Mouse (Mus musculus): Measurements from ENCODE around the gene Msrb2. TPM values are rescaled to one million over a fixed set of nuclear protein-coding genes. Genes with fewer than 3 reads are reported as not detected.

Msrb2 gene
- total RNA-seq, 1 experiment = 17.1 TPM

GRCm38 (mm10) chr2:19429691-19430690, 58.8 kb downstream of the Msrb2 start:
- H3K9me3 ChIP-seq (ENCODE audit: control insufficient read depth, insufficient read depth, low read depth, low read length) = no peaks in the 10 kb centered on the region
- no peak overlapping the region for H3K9ac ChIP-seq (ENCODE audit: insufficient read depth, low read depth, low read length, poor library complexity, severe bottlenecking)
- H3K4me3 ChIP-seq (ENCODE audit: insufficient read depth in 1 of 2, low read depth in 1 of 2, low read length in 2 of 2, poor library complexity in 1 of 2, severe bottlenecking in 1 of 2) = peak overlapping the region in 1 of 2 experiments; percentile 54; a peak in 1 of 4 replicates
- peaks cover 0 to 5% of the 10 kb centered on the region in 2 experiments; a peak in 1 of 4 replicates for H3K4me1 ChIP-seq (ENCODE audit: control insufficient read depth in 2 of 2, insufficient read depth in 2 of 2, low read length in 2 of 2, poor library complexity in 1 of 2)
- in situ Hi-C loops (cut with MboI; ENCODE audit: low sequenced_read_pairs in 2 of 2, unreplicated experiment in 2 of 2) = loop anchor here (5.0 to 25.0 kb wide), 3 partner anchors 477 to 1393 kb away; partner anchors contain the start of genes Etl4 (in 2 of the 2), A930004D18Rik (in 1 of the 2) and Skida1 (in 1 of the 2)
- no peak for TF ChIP-seq ZC3H11A (IDR thresholded peaks at IDR 0.05; ENCODE audit: borderline replicate concordance, low read depth, low read length)
- TF ChIP-seq ZNF384 (IDR thresholded peaks at IDR 0.05; ENCODE audit: low read depth, low read length) = no peak
- no peak for TF ChIP-seq MAFK (IDR thresholded peaks at IDR 0.05; ENCODE audit: insufficient read depth, low read depth, low read length)
- no peak for TF ChIP-seq HCFC1 (IDR thresholded peaks at IDR 0.05; ENCODE audit: borderline replicate concordance, insufficient read depth, low read length)
- TF ChIP-seq CHD2 (IDR thresholded peaks at IDR 0.05; ENCODE audit: low read depth, low read length) = no peak
- no peak for DNase-seq (ENCODE audit: low read depth, low spot score)
- peaks cover 3% of the 10 kb centered on the region; the same call in 1 of the 2 replicates for H3K36me3 ChIP-seq (ENCODE audit: control insufficient read depth, insufficient read depth, low read length, poor library complexity, severe bottlenecking)
- no peak overlapping the region for H3K27ac ChIP-seq (ENCODE audit: insufficient read depth, low read depth, low read length, poor library complexity, severe bottlenecking)

GRCm38 (mm10) chr2:19430746-19431145, 59.5 kb downstream of the Msrb2 start:
- in situ Hi-C loops (cut with MboI; ENCODE audit: low sequenced_read_pairs in 2 of 2, unreplicated experiment in 2 of 2) = loop anchor here (25.0 kb wide), 2 partner anchors 482 to 1393 kb away; partner anchors contain the start of genes A930004D18Rik (in 1 of the 2), Etl4 (in 1 of the 2) and Skida1 (in 1 of the 2)
- H3K9me3 ChIP-seq (ENCODE audit: control insufficient read depth, insufficient read depth, low read depth, low read length) = no peaks in the 10 kb centered on the region

GRCm38 (mm10) chr2:19431186-19431585, 59.9 kb downstream of the Msrb2 start:
- peaks cover 0 to 5% of the 10 kb centered on the region in 2 experiments; a peak in 1 of 4 replicates for H3K4me1 ChIP-seq (ENCODE audit: control insufficient read depth in 2 of 2, insufficient read depth in 2 of 2, low read length in 2 of 2, poor library complexity in 1 of 2)
- no peaks in the 10 kb centered on the region for H3K9me3 ChIP-seq (ENCODE audit: control insufficient read depth, insufficient read depth, low read depth, low read length)
- peak overlapping the region; percentile 50 to 54 for H3K4me3 ChIP-seq (ENCODE audit: insufficient read depth in 1 of 2, low read depth in 1 of 2, low read length in 2 of 2, poor library complexity in 1 of 2, severe bottlenecking in 1 of 2)
- TF ChIP-seq ZC3H11A (IDR thresholded peaks at IDR 0.05; ENCODE audit: borderline replicate concordance, low read depth, low read length) = no peak
- no peak for TF ChIP-seq CHD2 (IDR thresholded peaks at IDR 0.05; ENCODE audit: low read depth, low read length)
- TF ChIP-seq HCFC1 (IDR thresholded peaks at IDR 0.05; ENCODE audit: borderline replicate concordance, insufficient read depth, low read length) = no peak
- no peak for TF ChIP-seq MAFK (IDR thresholded peaks at IDR 0.05; ENCODE audit: insufficient read depth, low read depth, low read length)
- no peak for TF ChIP-seq ZNF384 (IDR thresholded peaks at IDR 0.05; ENCODE audit: low read depth, low read length)
- peaks cover 3% of the 10 kb centered on the region; the same call in 1 of the 2 replicates for H3K36me3 ChIP-seq (ENCODE audit: control insufficient read depth, insufficient read depth, low read length, poor library complexity, severe bottlenecking)
- in situ Hi-C loops (cut with MboI; ENCODE audit: low sequenced_read_pairs in 2 of 2, unreplicated experiment in 2 of 2) = loop anchor here (25.0 kb wide), 2 partner anchors 481 to 1394 kb away; partner anchors contain the start of genes A930004D18Rik (in 1 of the 2), Etl4 (in 1 of the 2) and Skida1 (in 1 of the 2)
- DNase-seq (ENCODE audit: low read depth, low spot score) = no peak
- H3K27ac ChIP-seq (ENCODE audit: insufficient read depth, low read depth, low read length, poor library complexity, severe bottlenecking) = no peak overlapping the region
- no peak overlapping the region for H3K9ac ChIP-seq (ENCODE audit: insufficient read depth, low read depth, low read length, poor library complexity, severe bottlenecking)

More at GRCm38 (mm10) chr2:19430746-19431145, 59.5 kb downstream of the Msrb2 start:
- no peak overlapping the region for H3K9ac ChIP-seq (ENCODE audit: insufficient read depth, low read depth, low read length, poor library complexity, severe bottlenecking)
- H3K27ac ChIP-seq (ENCODE audit: insufficient read depth, low read depth, low read length, poor library complexity, severe bottlenecking) = no peak overlapping the region
- no peak for DNase-seq (ENCODE audit: low read depth, low spot score)
- TF ChIP-seq ZNF384 (IDR thresholded peaks at IDR 0.05; ENCODE audit: low read depth, low read length) = no peak
- no peak for TF ChIP-seq ZC3H11A (IDR thresholded peaks at IDR 0.05; ENCODE audit: borderline replicate concordance, low read depth, low read length)
- no peak for TF ChIP-seq HCFC1 (IDR thresholded peaks at IDR 0.05; ENCODE audit: borderline replicate concordance, insufficient read depth, low read length)
- no peak for TF ChIP-seq MAFK (IDR thresholded peaks at IDR 0.05; ENCODE audit: insufficient read depth, low read depth, low read length)
- no peak for TF ChIP-seq CHD2 (IDR thresholded peaks at IDR 0.05; ENCODE audit: low read depth, low read length)
- peak overlapping the region; percentile 50 to 54 for H3K4me3 ChIP-seq (ENCODE audit: insufficient read depth in 1 of 2, low read depth in 1 of 2, low read length in 2 of 2, poor library complexity in 1 of 2, severe bottlenecking in 1 of 2)
- H3K4me1 ChIP-seq (ENCODE audit: control insufficient read depth in 2 of 2, insufficient read depth in 2 of 2, low read length in 2 of 2, poor library complexity in 1 of 2) = peaks cover 0 to 5% of the 10 kb centered on the region in 2 experiments; a peak in 1 of 4 replicates
- peaks cover 3% of the 10 kb centered on the region; the same call in 1 of the 2 replicates for H3K36me3 ChIP-seq (ENCODE audit: control insufficient read depth, insufficient read depth, low read length, poor library complexity, severe bottlenecking)

- Histone ChIP-seq H3K27ac (ENCODE audit: insufficient read depth, low read depth, low read length, poor library complexity, severe bottlenecking) (no peak overlapping the region), H3K36me3 (ENCODE audit: control insufficient read depth, insufficient read depth, low read length, poor library complexity, severe bottlenecking) (peaks cover 3% of the 10 kb centered on the region; the same call in 1 of the 2 replicates), H3K9ac (ENCODE audit: insufficient read depth, low read depth, low read length, poor library complexity, severe bottlenecking) (no peak overlapping the region; the same call in 1 of the 2 replicates), H3K9me3 (ENCODE audit: control insufficient read depth, insufficient read depth, low read depth, low read length) (no peaks in the 10 kb centered on the region), H3K4me3 (ENCODE audit: insufficient read depth in 1 of 2, low read depth in 1 of 2, low read length in 2 of 2, poor library complexity in 1 of 2, severe bottlenecking in 1 of 2) (peak overlapping the region; percentile 50 to 54), H3K4me1 (ENCODE audit: control insufficient read depth in 2 of 2, insufficient read depth in 2 of 2, low read length in 2 of 2, poor library complexity in 1 of 2) (peaks cover 0 to 5% of the 10 kb centered on the region in 2 experiments; a peak in 1 of 4 replicates)
- no peak for DNase-seq (ENCODE audit: low read depth, low spot score)
- TF ChIP-seq ZC3H11A (IDR thresholded peaks at IDR 0.05; ENCODE audit: borderline replicate concordance, low read depth, low read length) (no peak), CHD2 (IDR thresholded peaks at IDR 0.05; ENCODE audit: low read depth, low read length) (no peak), ZNF384 (IDR thresholded peaks at IDR 0.05; ENCODE audit: low read depth, low read length) (no peak), MAFK (IDR thresholded peaks at IDR 0.05; ENCODE audit: insufficient read depth, low read depth, low read length) (no peak), HCFC1 (IDR thresholded peaks at IDR 0.05; ENCODE audit: borderline replicate concordance, insufficient read depth, low read length) (no peak)
- in situ Hi-C loops (cut with MboI; ENCODE audit: low sequenced_read_pairs in 2 of 2, unreplicated experiment in 2 of 2) = loop anchor here (25.0 kb wide), 2 partner anchors 481 to 1394 kb away; partner anchors contain the start of genes A930004D18Rik (in 1 of the 2), Etl4 (in 1 of the 2) and Skida1 (in 1 of the 2)
Measured at GRCm38 (mm10) chr2:19431614-19432323, 60.5 kb downstream of the Msrb2 start.
